Mouse (Mus musculus) liver, embryonic 14.5 days (tissue): ENCODE data around the gene Rbmy. TPM values are rescaled to one million over a fixed set of nuclear protein-coding genes. Genes with fewer than 3 reads are reported as not detected.
"Not testable (repeated sequence)": the region's sequence is repeated elsewhere in the genome, so short reads cannot be mapped to it uniquely, and the experiment has no call there.

Experiments used
- ATAC-seq: fragments of 200-750 bp; cut with Nextera tagmentation; 2 replicates; pipeline ENCODE4 v1.8.0; 2017; ENCODE audit warnings: moderate number of reproducible peaks, mild to moderate bottlenecking, moderate library complexity; ENCODE audit not compliant: insufficient read depth
- DNase-seq, 3 experiments: peaks; one replicate each; pipeline ENCODE4 v3.0.0-alpha.2; 2012 to 2013; ENCODE audit warnings: low read depth in 3 of 3, low spot score in 3 of 3
- H3K27ac ChIP-seq: fragments of 300-500 bp; sonication (generic); 2 replicates; pipeline ENCODE4 v1.5.1; 2014; ENCODE audit warnings: moderate library complexity, mild to moderate bottlenecking, control low read depth, inconsistent platforms
- H3K27me3 ChIP-seq: fragments of 300-500 bp; sonication (generic); 2 replicates; pipeline ENCODE4 v1.6.1; 2014; ENCODE audit warnings: mild to moderate bottlenecking, low read length, moderate library complexity; ENCODE audit not compliant: control insufficient read depth, insufficient read depth
- H3K36me3 ChIP-seq: fragments of 300-500 bp; sonication (generic); replicated peaks from 2 replicates; pipeline ENCODE4 v1.6.1; 2014; ENCODE audit warnings: low read depth; ENCODE audit not compliant: control insufficient read depth, insufficient read depth
- H3K4me1 ChIP-seq, 2 experiments: fragments of 200-500 bp in 1 of 2; fragments of 300-500 bp in 1 of 2; sonication (generic) in 1 of 2; replicated peaks; 2 replicates each; pipeline ENCODE4 v1.6.1; 2012 to 2014; ENCODE audit warnings: antibody characterized with exemption in 1 of 2, inconsistent platforms in 1 of 2, low read length in 1 of 2; ENCODE audit not compliant: control insufficient read depth in 2 of 2, insufficient read depth in 2 of 2
- H3K4me2 ChIP-seq: fragments of 300-500 bp; sonication (generic); 2 replicates; pipeline ENCODE4 v1.6.1; 2014; ENCODE audit warnings: low read depth, mild to moderate bottlenecking, control low read depth, moderate library complexity
- H3K4me3 ChIP-seq, 2 experiments: fragments of 200-500 bp in 1 of 2; fragments of 300-500 bp in 1 of 2; sonication (generic) in 1 of 2; 2 replicates each; pipeline ENCODE4 v1.5.1; 2012 to 2014; ENCODE audit warnings: low read depth in 2 of 2, low read length in 2 of 2, mild to moderate bottlenecking in 2 of 2, control low read depth in 1 of 2, inconsistent platforms in 1 of 2, moderate library complexity in 1 of 2; ENCODE audit not compliant: insufficient read depth in 1 of 2
- H3K9ac ChIP-seq: fragments of 300-500 bp; sonication (generic); replicated peaks from 2 replicates; pipeline ENCODE4 v1.6.1; 2014; ENCODE audit warnings: mild to moderate bottlenecking, control low read depth, moderate library complexity
- H3K9me3 ChIP-seq: fragments of 300-500 bp; sonication (generic); 2 replicates; pipeline ENCODE4 v1.6.1; 2016; ENCODE audit warnings: low read length, mixed read lengths; ENCODE audit not compliant: control insufficient read depth
- WGBS: fragments of 180-500 bp; shearing (Covaris S2); extraction: QIAGEN DNeasy Blood & Tissue Kit; methylation state at CpG from one replicate; pipeline ENCODE4 v1.1.7; 2014; ENCODE audit not compliant: insufficient replicate concordance; 5-methylcytosine and 5-hydroxymethylcytosine counted together
- polyA plus RNA-seq, 2 experiments: library from polyadenylated mRNA; depleted of rRNA in 1 of 2; stranded (reverse) in 1 of 2; unstranded in 1 of 2; fragments of >200 nt; fragmentation: Nextera tagmentation in 1 of 2; extraction: Ambion mirVana in 1 of 2; gene quantifications; 2 replicates each; pipeline versions ENCODE4 v1.2.1 to v1.2.3; 2012 to 2014

Gene Rbmy
- not detected in 2 replicates for polyA plus RNA-seq (2012; rRNA removed)
- not detected in 2 replicates for polyA plus RNA-seq (2014; fragmentation: Nextera tagmentation; extraction: Ambion mirVana)

DNA sequence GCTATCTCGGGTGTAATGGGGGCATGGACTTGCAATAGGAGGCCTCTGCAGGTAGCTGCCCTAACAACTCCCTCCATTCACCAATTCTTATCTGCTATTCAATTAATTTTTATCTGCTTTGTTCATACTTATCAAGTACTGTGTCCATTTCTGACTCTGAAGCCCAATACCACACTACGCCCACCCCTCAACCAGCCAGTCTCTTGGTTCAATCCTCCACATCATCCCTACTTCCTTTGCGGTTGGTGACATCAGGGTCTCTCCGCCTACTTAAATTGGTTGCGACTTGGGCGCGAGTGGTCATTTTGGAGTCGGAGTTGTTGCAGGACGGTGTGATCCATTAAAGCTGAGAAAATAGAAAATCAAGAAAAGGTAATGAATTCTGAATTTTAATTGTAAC is at the start of gene Rbmy, which contains the start of gene Gm10256:
Gene Rbmy (plus strand): TSS at position 301 of the 400 bp plus-strand sequence.
Gene Gm10256 (plus strand): TSS at position 320 of the 400 bp plus-strand sequence.
- no CpG with 5 or more reads among the region's 9 CpGs for WGBS
- not testable (repeated sequence) for H3K9me3 ChIP-seq, H3K4me2 ChIP-seq, H3K27ac ChIP-seq, H3K4me3 ChIP-seq, H3K4me1 ChIP-seq, H3K36me3 ChIP-seq, DNase-seq, H3K9ac ChIP-seq, ATAC-seq, H3K27me3 ChIP-seq

DNA sequence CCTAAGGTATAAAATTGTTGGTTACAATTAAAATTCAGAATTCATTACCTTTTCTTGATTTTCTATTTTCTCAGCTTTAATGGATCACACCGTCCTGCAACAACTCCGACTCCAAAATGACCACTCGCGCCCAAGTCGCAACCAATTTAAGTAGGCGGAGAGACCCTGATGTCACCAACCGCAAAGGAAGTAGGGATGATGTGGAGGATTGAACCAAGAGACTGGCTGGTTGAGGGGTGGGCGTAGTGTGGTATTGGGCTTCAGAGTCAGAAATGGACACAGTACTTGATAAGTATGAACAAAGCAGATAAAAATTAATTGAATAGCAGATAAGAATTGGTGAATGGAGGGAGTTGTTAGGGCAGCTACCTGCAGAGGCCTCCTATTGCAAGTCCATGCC is 34.4 kb upstream of the Rbmy start, which contains the start of gene Gm4064:
Gene Gm4064 (minus strand): TSS at position 101 of the 400 bp plus-strand sequence.
- H3K4me1 ChIP-seq, H3K9ac ChIP-seq, H3K36me3 ChIP-seq, H3K27me3 ChIP-seq, H3K27ac ChIP-seq, DNase-seq, H3K4me2 ChIP-seq, ATAC-seq, H3K4me3 ChIP-seq, H3K9me3 ChIP-seq: not testable (repeated sequence)
- no CpG with 5 or more reads among the region's 8 CpGs for WGBS

Other genes starting within 250 kb of the Rbmy start
- not detected in 2 replicates for gene H2al2c, start 231.6 kb upstream of the Rbmy start, polyA plus RNA-seq (2012; rRNA removed)
- gene H2al2c, start 231.6 kb upstream of the Rbmy start, polyA plus RNA-seq (2014; fragmentation: Nextera tagmentation; extraction: Ambion mirVana): not detected in 2 replicates
- gene Sry, start 167.0 kb upstream of the Rbmy start, polyA plus RNA-seq (2012; rRNA removed): not detected in 2 replicates
- not detected in 2 replicates for gene Sry, start 167.0 kb upstream of the Rbmy start, polyA plus RNA-seq (2014; fragmentation: Nextera tagmentation; extraction: Ambion mirVana)
- gene H2al2b, start 110.0 kb upstream of the Rbmy start, polyA plus RNA-seq (2012; rRNA removed): not detected in 2 replicates
- gene H2al2b, start 110.0 kb upstream of the Rbmy start, polyA plus RNA-seq (2014; fragmentation: Nextera tagmentation; extraction: Ambion mirVana): not detected in 2 replicates
- gene Gm4064, start 34.5 kb upstream of the Rbmy start, polyA plus RNA-seq (2012; rRNA removed): not detected in 2 replicates
- not detected in 2 replicates for gene Gm4064, start 34.5 kb upstream of the Rbmy start, polyA plus RNA-seq (2014; fragmentation: Nextera tagmentation; extraction: Ambion mirVana)
- not detected in 2 replicates for gene Gm10256, start within 50 bp of the Rbmy start, polyA plus RNA-seq (2012; rRNA removed)
- not detected in 2 replicates for gene Gm10256, start within 50 bp of the Rbmy start, polyA plus RNA-seq (2014; fragmentation: Nextera tagmentation; extraction: Ambion mirVana)
- not detected in 2 replicates for gene Gm10352, start 70.3 kb downstream of the Rbmy start, polyA plus RNA-seq (2012; rRNA removed)
- gene Gm10352, start 70.3 kb downstream of the Rbmy start, polyA plus RNA-seq (2014; fragmentation: Nextera tagmentation; extraction: Ambion mirVana): not detected in 2 replicates
- not detected in 2 replicates for gene Gm29289, start 101.9 kb downstream of the Rbmy start, polyA plus RNA-seq (2012; rRNA removed)
- gene Gm29289, start 101.9 kb downstream of the Rbmy start, polyA plus RNA-seq (2014; fragmentation: Nextera tagmentation; extraction: Ambion mirVana): not detected in 2 replicates